Mouse (Mus musculus) midbrain, embryonic 15.5 days (tissue): ENCODE results near the gene Tnfaip8l1. TPM values are rescaled to one million over a fixed set of nuclear protein-coding genes. Genes with fewer than 3 reads are reported as not detected.

Experiments used
- ATAC-seq: fragments of 200-750 bp; cut with Nextera tagmentation; replicated peaks from 2 replicates; pipeline ENCODE4 v1.8.0; 2017; ENCODE audit warnings: moderate TSS enrichment
- H3K27ac ChIP-seq: fragments of 300-500 bp; sonication (generic); 2 replicates; pipeline ENCODE4 v1.5.1; 2015; ENCODE audit warnings: mild to moderate bottlenecking, inconsistent platforms
- H3K27me3 ChIP-seq: fragments of 300-500 bp; sonication (generic); replicated peaks from 2 replicates; pipeline ENCODE4 v1.6.1; 2015; ENCODE audit warnings: inconsistent platforms
- H3K36me3 ChIP-seq: fragments of 300-500 bp; sonication (generic); replicated peaks from 2 replicates; pipeline ENCODE4 v1.6.1; 2015; ENCODE audit warnings: inconsistent platforms
- H3K4me1 ChIP-seq: fragments of 300-500 bp; sonication (generic); 2 replicates; pipeline ENCODE4 v1.6.1; 2015; ENCODE audit warnings: inconsistent platforms
- H3K4me2 ChIP-seq: fragments of 300-500 bp; sonication (generic); 2 replicates; pipeline ENCODE4 v1.6.1; 2015; ENCODE audit warnings: inconsistent platforms, mild to moderate bottlenecking, moderate library complexity
- H3K4me3 ChIP-seq: fragments of 300-500 bp; sonication (generic); 2 replicates; pipeline ENCODE4 v1.5.1; 2015; ENCODE audit warnings: mild to moderate bottlenecking, inconsistent platforms
- H3K9ac ChIP-seq: fragments of 300-500 bp; sonication (generic); 2 replicates; pipeline ENCODE4 v1.6.1; 2015; ENCODE audit warnings: mild to moderate bottlenecking, inconsistent platforms
- H3K9me3 ChIP-seq: fragments of 300-500 bp; sonication (generic); 2 replicates; pipeline ENCODE4 v1.6.1; 2016; ENCODE audit warnings: inconsistent platforms
- WGBS: fragments of 180-500 bp; shearing (Covaris S2); methylation state at CpG from one replicate; pipeline ENCODE4 v1.1.7; 2015; ENCODE audit warnings: mixed read lengths; 5-methylcytosine and 5-hydroxymethylcytosine counted together
- polyA plus RNA-seq: library from polyadenylated mRNA; unstranded; fragments of >200 nt; fragmentation: Nextera tagmentation; extraction: Ambion mirVana; gene quantifications from 2 replicates; pipeline ENCODE4 v1.2.1, GENCODE M21; 2015

The Tnfaip8l1 gene
- polyA plus RNA-seq: 11.1 and 12.7 TPM in 2 replicates

DNA sequence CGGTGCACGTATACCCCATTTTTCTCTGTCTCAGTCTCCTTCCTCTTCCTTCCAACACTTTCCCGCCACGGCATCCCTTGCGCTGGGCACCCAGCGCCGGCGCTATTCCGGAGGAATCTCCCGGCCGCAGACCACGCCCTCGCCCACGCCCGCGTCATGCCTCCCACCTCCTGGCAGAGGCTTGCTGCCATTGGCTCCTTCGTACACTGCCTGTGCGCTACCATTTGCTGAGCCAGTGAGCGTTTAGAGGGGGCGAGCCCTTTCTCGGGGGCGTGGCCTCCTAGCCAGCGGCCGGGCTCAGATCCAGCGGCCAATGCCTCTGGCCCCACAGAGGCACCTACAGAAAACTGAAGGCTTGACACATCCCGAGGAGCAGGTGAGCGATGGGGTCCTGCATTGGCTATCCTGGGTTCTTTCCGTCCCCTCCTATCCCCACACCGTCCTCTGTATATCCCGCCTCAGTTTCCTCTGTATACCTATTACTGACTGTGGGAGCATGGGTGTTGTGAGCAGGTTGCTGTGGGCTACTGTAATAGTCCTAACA is at the start of gene Tnfaip8l1:
Gene Tnfaip8l1 (plus strand): TSS at position 247 of the 544 bp plus-strand sequence.
- Histone ChIP-seq H3K27me3 (peaks cover 20% of the 10 kb centered on the region; the same call in 1 of the 2 replicates), H3K4me2 (peak within 1 kb of the TSS; percentile 83), H3K4me1 (peaks cover 14% of the 10 kb centered on the region), H3K27ac (peak within 1 kb of the TSS; percentile 1; the same call in 1 of the 2 replicates), H3K9me3 (no peaks in the 10 kb centered on the region), H3K4me3 (peak within 1 kb of the TSS; percentile 45), H3K9ac (peak within 1 kb of the TSS; percentile 52), H3K36me3 (no peaks in the 10 kb centered on the region)
- WGBS: under 1% methylated on average over 30 of the region's 30 CpGs
- ATAC-seq: peak; percentile 97

DNA sequence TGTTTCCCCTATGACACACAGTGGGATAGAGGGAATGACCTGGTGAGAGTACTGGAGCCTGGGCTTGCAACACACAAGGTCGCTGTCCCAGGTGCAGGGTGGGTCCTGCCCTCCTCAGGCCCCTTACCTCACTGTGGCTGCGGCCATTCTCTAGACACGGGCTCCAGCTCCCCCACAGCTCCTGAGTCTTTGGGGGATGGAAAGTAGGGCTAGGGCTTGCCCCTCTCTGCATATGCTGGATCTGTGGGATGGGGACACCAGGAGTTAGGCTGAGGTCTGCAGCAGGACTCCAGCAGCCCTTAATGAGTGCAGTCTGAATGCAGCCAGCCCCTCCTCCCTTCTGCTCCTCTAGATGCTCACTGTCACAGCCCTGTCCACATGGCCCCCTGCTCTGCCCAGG is 49.5 kb upstream of the Tnfaip8l1 start:
- H3K27ac ChIP-seq: no peak overlapping the region
- H3K36me3 ChIP-seq: no peaks in the 10 kb centered on the region
- H3K4me1 ChIP-seq: peaks cover 6% of the 10 kb centered on the region
- no peak overlapping the region for H3K9ac ChIP-seq
- H3K9me3 ChIP-seq: no peaks in the 10 kb centered on the region
- no peak overlapping the region for H3K4me2 ChIP-seq
- no peak overlapping the region for H3K4me3 ChIP-seq
- H3K27me3 ChIP-seq: no peaks in the 10 kb centered on the region
- no peak for ATAC-seq
- WGBS: 73% methylated on average over 3 of the region's 3 CpGs

DNA sequence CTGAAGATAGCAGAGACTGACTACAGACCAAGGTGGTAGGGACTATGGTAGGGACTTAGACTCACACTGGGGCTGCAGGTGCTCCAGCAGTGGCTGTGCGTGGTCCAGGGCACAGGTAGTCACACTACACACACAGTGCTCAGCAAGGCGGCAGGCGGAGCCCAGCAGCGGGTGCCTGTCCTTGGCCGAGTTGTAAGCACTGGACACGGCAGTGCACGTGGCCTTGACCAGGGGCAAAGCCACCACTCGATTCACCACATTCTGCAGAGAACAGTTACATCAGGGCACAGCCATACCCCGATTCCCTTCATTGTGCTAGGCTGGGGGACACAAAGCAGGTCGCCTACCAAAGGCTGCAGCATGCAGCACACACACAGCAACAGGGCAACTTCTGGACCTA is 46.1 kb upstream of the Tnfaip8l1 start:
- H3K9me3 ChIP-seq: no peaks in the 10 kb centered on the region
- no peak overlapping the region for H3K4me3 ChIP-seq
- no peak overlapping the region for H3K9ac ChIP-seq
- H3K36me3 ChIP-seq: no peaks in the 10 kb centered on the region
- no peak overlapping the region for H3K27ac ChIP-seq
- no peak overlapping the region for H3K4me2 ChIP-seq
- peaks cover 31% of the 10 kb centered on the region for H3K27me3 ChIP-seq
- ATAC-seq: no peak
- WGBS: 75% methylated on average over 10 of the region's 10 CpGs
- H3K4me1 ChIP-seq: peaks cover 6% of the 10 kb centered on the region

GRCm38 (mm10) chr17:56117251-56117710 is 45.0 kb upstream of the Tnfaip8l1 start, which contains the start of gene Plin5:
TSS of gene Plin5 (minus strand) at chr17:56117596.
- peaks cover 42% of the 10 kb centered on the region for H3K27me3 ChIP-seq

DNA sequence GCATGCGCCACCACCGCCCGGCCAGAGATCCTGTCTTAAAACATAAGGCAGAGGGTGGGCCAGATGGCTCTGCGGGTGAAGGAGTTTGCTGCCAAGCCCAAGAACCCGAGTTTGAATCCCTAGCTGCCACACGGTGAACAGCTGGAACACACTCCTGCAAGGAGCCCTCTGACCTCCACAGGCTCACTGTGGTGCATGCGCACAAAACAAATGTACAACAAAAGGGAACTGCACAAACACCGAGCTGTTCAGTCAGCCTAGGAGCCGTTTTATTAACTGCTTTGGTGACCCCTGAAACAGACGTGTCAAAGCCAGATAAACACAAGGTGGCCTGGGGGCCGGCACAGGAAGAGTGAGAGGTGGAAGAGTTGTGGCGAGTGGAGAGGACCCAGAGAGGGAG is 42.8 kb upstream of the Tnfaip8l1 start:
- peaks cover 55% of the 10 kb centered on the region for H3K27me3 ChIP-seq
- no peak overlapping the region for H3K4me2 ChIP-seq
- peaks cover 6% of the 10 kb centered on the region for H3K4me1 ChIP-seq
- H3K27ac ChIP-seq: no peak overlapping the region
- WGBS: 42% methylated on average over 12 of the region's 12 CpGs
- peaks cover 21% of the 10 kb centered on the region for H3K36me3 ChIP-seq
- H3K9me3 ChIP-seq: peaks cover 7% of the 10 kb centered on the region; the same call in 1 of the 2 replicates
- H3K4me3 ChIP-seq: no peak overlapping the region
- no peak for ATAC-seq
- H3K9ac ChIP-seq: no peak overlapping the region

More at GRCm38 (mm10) chr17:56117251-56117710, 45.0 kb upstream of the Tnfaip8l1 start, which contains the start of gene Plin5:
- Histone ChIP-seq H3K36me3 (no peaks in the 10 kb centered on the region), H3K9ac (no peak within 1 kb of the TSS), H3K4me1 (peaks cover 6% of the 10 kb centered on the region), H3K4me2 (peak within 1 kb of the TSS; percentile 48), H3K4me3 (peak within 1 kb of the TSS; percentile 27), H3K27ac (no peak within 1 kb of the TSS), H3K9me3 (peaks cover 2% of the 10 kb centered on the region; the same call in 1 of the 2 replicates)
- 1% methylated on average over 27 of the region's 27 CpGs for WGBS
- 0 out of 2 replicates have a peak, but pooled peaks have one; percentile 27 for ATAC-seq

DNA sequence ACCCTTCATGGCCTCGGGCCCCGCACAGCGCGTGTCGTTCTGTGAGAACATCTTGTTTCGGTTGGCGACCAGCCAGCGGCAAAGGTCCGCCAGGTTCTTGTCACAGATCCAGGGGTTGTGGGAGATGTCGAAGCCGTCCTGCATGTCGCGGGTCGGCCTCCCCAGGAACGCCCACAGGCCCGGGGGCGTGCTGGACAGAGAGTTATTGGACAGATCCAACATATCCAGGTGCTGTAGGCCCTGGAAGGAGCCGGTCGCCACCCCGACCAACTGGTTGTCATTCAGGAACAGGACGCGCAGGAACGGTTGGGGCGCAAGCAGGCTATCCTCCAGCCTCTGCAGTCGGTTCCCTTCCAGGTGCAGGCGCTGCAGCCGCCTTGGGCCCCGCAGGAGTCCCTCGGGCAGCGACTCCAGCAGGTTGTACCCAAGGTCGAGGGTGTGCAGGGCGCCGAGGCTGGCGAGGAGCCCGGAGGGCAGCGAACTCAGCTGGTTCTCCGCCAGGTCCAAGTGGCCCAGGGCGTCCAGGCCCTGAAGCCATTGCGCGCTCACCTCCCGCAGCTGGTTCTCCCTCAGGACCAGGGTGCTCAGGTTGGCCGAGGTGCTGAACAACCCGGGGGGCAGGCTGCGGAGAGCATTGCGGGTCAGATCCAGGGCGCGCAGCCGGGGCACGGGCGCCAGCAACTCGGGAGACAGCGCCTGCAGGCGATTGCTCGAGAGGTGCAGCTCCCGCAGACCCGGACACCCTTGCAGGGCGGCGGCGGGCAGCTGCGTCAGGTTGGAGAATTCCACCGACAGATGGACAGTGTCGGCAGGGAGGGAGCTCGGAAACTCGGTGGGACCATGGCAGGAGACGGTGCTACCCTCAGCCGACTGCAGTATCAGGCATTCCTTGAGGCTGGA is 42.0 kb upstream of the Tnfaip8l1 start:
- peaks cover 63% of the 10 kb centered on the region for H3K27me3 ChIP-seq
- no peak overlapping the region for H3K27ac ChIP-seq
- peaks cover 6% of the 10 kb centered on the region for H3K4me1 ChIP-seq
- no peak for ATAC-seq
- H3K9ac ChIP-seq: no peak overlapping the region
- WGBS: 12% methylated on average over 66 of the region's 66 CpGs
- no peak overlapping the region for H3K4me3 ChIP-seq
- no peak overlapping the region for H3K4me2 ChIP-seq
- peaks cover 22% of the 10 kb centered on the region for H3K36me3 ChIP-seq
- peaks cover 7% of the 10 kb centered on the region; the same call in 1 of the 2 replicates for H3K9me3 ChIP-seq

DNA sequence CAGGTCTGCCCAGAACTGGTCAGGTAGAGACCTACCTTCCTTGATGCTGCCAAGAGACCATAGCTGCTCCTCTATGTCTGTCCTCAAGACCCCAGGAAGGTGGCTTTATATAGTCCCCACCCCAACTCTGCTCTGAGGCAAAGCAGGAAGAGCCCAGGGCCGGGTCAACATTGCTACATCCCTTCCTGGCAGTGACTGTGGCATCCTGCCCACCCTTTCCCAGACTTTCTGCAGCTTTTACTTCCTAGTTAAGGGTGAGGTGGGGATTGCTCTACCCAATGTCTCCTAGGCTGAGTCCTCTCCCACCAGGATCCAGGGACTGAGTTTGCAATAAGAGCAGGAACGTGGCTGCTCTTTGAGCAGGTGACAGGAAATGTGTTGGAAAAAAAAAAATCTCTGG is 40.5 kb upstream of the Tnfaip8l1 start, which contains the start of gene Lrg1:
Gene Lrg1 (minus strand): TSS at position 176 of the 400 bp plus-strand sequence.
- no peak within 1 kb of the TSS for H3K4me2 ChIP-seq
- peaks cover 6% of the 10 kb centered on the region for H3K4me1 ChIP-seq
- no peak within 1 kb of the TSS for H3K27ac ChIP-seq
- WGBS: 63% methylated on average over 2 of the region's 2 CpGs
- H3K27me3 ChIP-seq: peaks cover 65% of the 10 kb centered on the region
- H3K9ac ChIP-seq: no peak within 1 kb of the TSS
- H3K36me3 ChIP-seq: peaks cover 27% of the 10 kb centered on the region
- no peak for ATAC-seq
- no peak within 1 kb of the TSS for H3K4me3 ChIP-seq
- H3K9me3 ChIP-seq: peaks cover 7% of the 10 kb centered on the region; the same call in 1 of the 2 replicates

DNA sequence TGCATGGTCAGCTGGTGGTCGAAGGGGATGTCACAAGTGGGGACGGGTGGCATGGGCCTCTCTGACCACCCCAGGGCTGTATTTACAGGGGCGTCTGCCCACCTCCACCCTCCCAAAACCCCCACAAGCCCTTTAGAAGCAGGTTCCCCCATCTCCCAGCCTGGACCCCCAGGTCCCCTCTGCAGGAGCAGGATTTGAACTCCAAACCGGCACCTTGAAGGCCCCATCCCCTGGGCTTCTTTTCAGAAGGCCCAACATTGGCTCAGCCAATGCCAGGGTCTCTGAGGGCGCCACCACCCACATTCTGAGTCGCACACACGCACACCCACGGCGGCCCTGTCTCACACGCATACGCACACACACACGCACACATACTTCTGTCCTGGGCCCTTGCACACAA is 39.1 kb upstream of the Tnfaip8l1 start:
- H3K4me2 ChIP-seq: no peak overlapping the region
- peaks cover 64% of the 10 kb centered on the region for H3K27me3 ChIP-seq
- H3K9ac ChIP-seq: no peak overlapping the region
- H3K36me3 ChIP-seq: peaks cover 39% of the 10 kb centered on the region
- ATAC-seq: no peak
- H3K27ac ChIP-seq: no peak overlapping the region
- H3K9me3 ChIP-seq: peaks cover 7% of the 10 kb centered on the region; the same call in 1 of the 2 replicates
- 92% methylated on average over 12 of the region's 12 CpGs for WGBS
- H3K4me3 ChIP-seq: no peak overlapping the region
- no peaks in the 10 kb centered on the region; the same call in 1 of the 2 replicates for H3K4me1 ChIP-seq

DNA sequence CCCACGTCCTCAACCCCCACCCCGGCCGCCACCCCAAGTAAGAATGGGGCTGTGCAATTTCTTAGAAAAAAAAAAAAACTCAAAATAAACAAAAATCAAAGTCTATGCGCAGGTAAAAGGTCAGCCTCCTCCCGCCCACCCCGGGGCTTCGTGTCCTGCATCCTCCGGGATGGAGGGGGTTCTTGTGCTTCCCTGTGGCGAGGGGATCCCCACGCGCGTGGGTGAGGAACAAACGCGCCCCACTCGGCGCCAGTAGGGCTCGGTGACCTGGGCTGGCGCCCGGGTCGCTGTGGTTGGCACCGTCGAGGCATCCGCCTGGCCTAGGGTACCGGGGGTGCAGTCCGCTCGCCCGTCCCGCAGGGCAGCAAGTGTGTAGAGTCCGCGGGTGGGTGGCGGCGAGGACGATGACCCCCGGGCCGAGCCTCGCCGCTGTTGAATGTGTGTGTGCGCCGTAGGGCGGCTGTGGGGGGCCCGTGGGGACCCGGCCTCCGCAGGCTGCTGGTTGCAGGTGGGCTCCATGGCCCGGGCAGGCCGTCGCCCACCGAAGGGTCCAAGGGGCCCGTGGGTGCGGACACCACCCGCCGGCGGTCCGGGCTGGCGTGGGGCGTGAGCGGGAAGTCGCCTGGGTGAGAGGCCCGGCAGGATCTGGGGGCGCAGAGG is 38.5 kb upstream of the Tnfaip8l1 start:
- Histone ChIP-seq H3K36me3 (peaks cover 42% of the 10 kb centered on the region), H3K4me2 (peak overlapping the region; percentile 36), H3K27me3 (peaks cover 58% of the 10 kb centered on the region), H3K9ac (no peak overlapping the region), H3K4me3 (no peak overlapping the region), H3K9me3 (peaks cover 7% of the 10 kb centered on the region; the same call in 1 of the 2 replicates), H3K4me1 (no peaks in the 10 kb centered on the region; the same call in 1 of the 2 replicates), H3K27ac (no peak overlapping the region)
- ATAC-seq: no peak
- 50% methylated on average over 58 of the region's 59 CpGs for WGBS

GRCm38 (mm10) chr17:56124377-56125275 is 37.7 kb upstream of the Tnfaip8l1 start:
- Histone ChIP-seq H3K27me3 (peaks cover 50% of the 10 kb centered on the region), H3K4me2 (peak overlapping the region; percentile 36), H3K9ac (no peak overlapping the region), H3K9me3 (peaks cover 7% of the 10 kb centered on the region; the same call in 1 of the 2 replicates), H3K4me3 (0 out of 2 replicates have a peak overlapping the region, but pooled peaks have one; percentile 4), H3K4me1 (no peaks in the 10 kb centered on the region; the same call in 1 of the 2 replicates), H3K27ac (no peak overlapping the region), H3K36me3 (peaks cover 48% of the 10 kb centered on the region)
- ATAC-seq: no peak
- WGBS: 11% methylated on average over 52 of the region's 59 CpGs

DNA sequence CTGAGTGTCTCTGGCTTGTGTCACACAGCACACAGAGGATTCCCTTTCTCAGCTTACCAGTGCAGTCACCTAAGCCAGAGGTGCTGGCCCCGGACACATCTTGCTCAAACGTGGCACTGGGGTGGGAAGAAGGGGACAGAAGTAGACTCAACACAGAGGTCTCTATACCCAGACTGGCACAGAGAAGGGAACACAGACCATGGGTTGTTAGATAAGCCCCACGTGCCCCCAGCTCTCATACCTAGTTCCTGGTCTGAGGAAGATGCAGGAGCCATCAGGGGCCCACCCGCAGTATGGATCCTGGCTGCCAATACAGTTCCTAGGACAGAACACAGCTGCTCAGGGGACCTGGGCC is 37.0 kb upstream of the Tnfaip8l1 start:
- peaks cover 53% of the 10 kb centered on the region for H3K36me3 ChIP-seq
- H3K27ac ChIP-seq: no peak overlapping the region
- H3K4me3 ChIP-seq: no peak overlapping the region
- peaks cover 7% of the 10 kb centered on the region; the same call in 1 of the 2 replicates for H3K9me3 ChIP-seq
- H3K9ac ChIP-seq: no peak overlapping the region
- 80% methylated on average over 4 of the region's 4 CpGs for WGBS
- no peak for ATAC-seq
- no peak overlapping the region for H3K4me2 ChIP-seq
- H3K27me3 ChIP-seq: peaks cover 44% of the 10 kb centered on the region
- no peaks in the 10 kb centered on the region; the same call in 1 of the 2 replicates for H3K4me1 ChIP-seq
